Mouse (Mus musculus) heart, embryonic 10.5 days (tissue): Measurements from ENCODE around the gene Mavs. TPM values are rescaled to one million over a fixed set of nuclear protein-coding genes. Genes with fewer than 3 reads are reported as not detected.
"Not testable (repeated sequence)": the region's sequence is repeated elsewhere in the genome, so short reads cannot be mapped to it uniquely, and the experiment has no call there.

Experiments used
- DNase-seq: peaks from one replicate; pipeline ENCODE4 v3.0.0-alpha.2; 2017; ENCODE audit warnings: low spot score
- H3K27ac ChIP-seq: fragments of 300-500 bp; sonication (generic); 2 replicates; pipeline ENCODE4 v1.5.1; 2016; ENCODE audit warnings: mild to moderate bottlenecking
- H3K27me3 ChIP-seq: fragments of 300-500 bp; sonication (generic); 2 replicates; pipeline ENCODE4 v1.6.1; 2016; ENCODE audit warnings: mild to moderate bottlenecking; ENCODE audit not compliant: poor library complexity, insufficient read depth, severe bottlenecking
- H3K36me3 ChIP-seq: fragments of 300-500 bp; sonication (generic); 2 replicates; pipeline ENCODE4 v1.6.1; 2016; ENCODE audit warnings: mild to moderate bottlenecking, moderate library complexity
- H3K4me1 ChIP-seq: fragments of 300-500 bp; sonication (generic); 2 replicates; pipeline ENCODE4 v1.6.1; 2016; ENCODE audit warnings: mild to moderate bottlenecking
- H3K4me3 ChIP-seq: fragments of 300-500 bp; sonication (generic); 2 replicates; pipeline ENCODE4 v1.5.1; 2016; ENCODE audit warnings: mild to moderate bottlenecking, moderate library complexity
- H3K9me3 ChIP-seq: fragments of 300-500 bp; sonication (generic); 2 replicates; pipeline ENCODE4 v1.6.1; 2016; ENCODE audit warnings: mild to moderate bottlenecking, moderate library complexity
- WGBS: fragments of 180-500 bp; shearing (Covaris S2); methylation state at CpG from one replicate; pipeline ENCODE4 v1.1.7; 2016; 5-methylcytosine and 5-hydroxymethylcytosine counted together
- polyA plus RNA-seq: library from polyadenylated mRNA; unstranded; fragments of >200 nt; fragmentation: Nextera tagmentation; extraction: Ambion mirVana; gene quantifications from 2 replicates; pipeline ENCODE4 v1.2.1, GENCODE M21; 2016

Gene Mavs
- polyA plus RNA-seq, 1 experiment from 2014 or later, result 20.3 TPM

- Histone ChIP-seq H3K4me3 (no peak overlapping the region), H3K27me3 (no peaks in the 10 kb centered on the region), H3K36me3 (no peaks in the 10 kb centered on the region), H3K9me3 (no peaks in the 10 kb centered on the region), H3K4me1 (peaks cover 10% of the 10 kb centered on the region), H3K27ac (no peak overlapping the region)
- WGBS, result 61% methylated on average over 3 of the region's 3 CpGs
- no peak for DNase-seq
Observed at GRCm38 (mm10) chr2:131221853-131222515, 11.9 kb upstream of the Mavs start.

- 23% methylated on average over 5 of the region's 5 CpGs for WGBS
- Histone ChIP-seq H3K4me1 (peaks cover 10% of the 10 kb centered on the region), H3K4me3 (no peak overlapping the region), H3K9me3 (no peaks in the 10 kb centered on the region), H3K27me3 (no peaks in the 10 kb centered on the region), H3K27ac (peak overlapping the region; percentile 69), H3K36me3 (no peaks in the 10 kb centered on the region)
- DNase-seq, result no peak
Observed at GRCm38 (mm10) chr2:131222562-131222961, 11.3 kb upstream of the Mavs start.

GRCm38 (mm10) chr2:131223569-131223968 lies 10.3 kb upstream of the Mavs start:
- H3K4me3 ChIP-seq, result no peak overlapping the region
- H3K27ac ChIP-seq, result no peak overlapping the region
- no peaks in the 10 kb centered on the region for H3K27me3 ChIP-seq
- peaks cover 10% of the 10 kb centered on the region for H3K4me1 ChIP-seq
- DNase-seq, result peak; percentile 90
- 52% methylated on average over 1 of the region's 1 CpGs for WGBS
- no peaks in the 10 kb centered on the region for H3K36me3 ChIP-seq
- no peaks in the 10 kb centered on the region for H3K9me3 ChIP-seq

GRCm38 (mm10) chr2:131225178-131225577 lies 8.7 kb upstream of the Mavs start:
- H3K27me3 ChIP-seq, result no peaks in the 10 kb centered on the region
- no peak overlapping the region for H3K4me3 ChIP-seq
- H3K9me3 ChIP-seq, result no peaks in the 10 kb centered on the region
- no peaks in the 10 kb centered on the region for H3K36me3 ChIP-seq
- H3K27ac ChIP-seq, result no peak overlapping the region
- H3K4me1 ChIP-seq, result peaks cover 10% of the 10 kb centered on the region
- DNase-seq, result no peak
- WGBS, result 85% methylated on average over 6 of the region's 6 CpGs

- not testable (repeated sequence) for H3K4me3 ChIP-seq, DNase-seq, H3K27ac ChIP-seq, H3K27me3 ChIP-seq, H3K36me3 ChIP-seq, H3K9me3 ChIP-seq
- WGBS, result 72% methylated on average over 2 of the region's 2 CpGs
- H3K4me1 ChIP-seq, result peaks cover 10% of the 10 kb centered on the region
Observed at GRCm38 (mm10) chr2:131226669-131227068, 7.2 kb upstream of the Mavs start.

GRCm38 (mm10) chr2:131227243-131227642 lies 6.6 kb upstream of the Mavs start:
- Histone ChIP-seq H3K27ac (no peak overlapping the region), H3K9me3 (no peaks in the 10 kb centered on the region), H3K4me3 (no peak overlapping the region), H3K4me1 (peaks cover 11% of the 10 kb centered on the region), H3K36me3 (no peaks in the 10 kb centered on the region), H3K27me3 (no peaks in the 10 kb centered on the region)
- WGBS, result 75% methylated on average over 3 of the region's 3 CpGs
- no peak for DNase-seq

GRCm38 (mm10) chr2:131232558-131232957 lies 1.3 kb upstream of the Mavs start:
- Histone ChIP-seq H3K36me3 (peaks cover 3% of the 10 kb centered on the region; the same call in 1 of the 2 replicates), H3K27me3 (no peaks in the 10 kb centered on the region), H3K9me3 (no peaks in the 10 kb centered on the region), H3K27ac (peak overlapping the region; percentile 10; the same call in 1 of the 2 replicates), H3K4me3 (no peak overlapping the region), H3K4me1 (peaks cover 34% of the 10 kb centered on the region)
- DNase-seq, result no peak
- 88% methylated on average over 2 of the region's 2 CpGs for WGBS

- 17% methylated on average over 28 of the region's 28 CpGs for WGBS
- DNase-seq, result no peak
- peaks cover 12% of the 10 kb centered on the region; the same call in 1 of the 2 replicates for H3K36me3 ChIP-seq
- H3K27me3 ChIP-seq, result no peaks in the 10 kb centered on the region
- H3K9me3 ChIP-seq, result no peaks in the 10 kb centered on the region
- H3K4me3 ChIP-seq, result peak overlapping the region; percentile 73
- H3K27ac ChIP-seq, result peak overlapping the region; percentile 90
- H3K4me1 ChIP-seq, result peaks cover 34% of the 10 kb centered on the region
Observed at GRCm38 (mm10) chr2:131234127-131234650, 326 bp downstream of the Mavs start.

GRCm38 (mm10) chr2:131234970-131235635 lies 1.2 kb downstream of the Mavs start:
- WGBS, result 74% methylated on average over 7 of the region's 7 CpGs
- no peak for DNase-seq

GRCm38 (mm10) chr2:131242180-131242579 lies 8.3 kb downstream of the Mavs start:
- H3K36me3 ChIP-seq, result peaks cover 92% of the 10 kb centered on the region
- H3K27ac ChIP-seq, result no peak overlapping the region

More at GRCm38 (mm10) chr2:131234970-131235635, 1.2 kb downstream of the Mavs start:
- 0 out of 2 replicates have a peak overlapping the region, but pooled peaks have one; percentile 90 for H3K27ac ChIP-seq
- no peaks in the 10 kb centered on the region for H3K27me3 ChIP-seq
- no peaks in the 10 kb centered on the region for H3K9me3 ChIP-seq
- peaks cover 21% of the 10 kb centered on the region for H3K36me3 ChIP-seq
- H3K4me1 ChIP-seq, result peaks cover 34% of the 10 kb centered on the region
- peak overlapping the region; percentile 73 for H3K4me3 ChIP-seq

GRCm38 (mm10) chr2:131242929-131243328 lies 9.1 kb downstream of the Mavs start:
- H3K27ac ChIP-seq, result no peak overlapping the region
- 52% methylated on average over 7 of the region's 7 CpGs for WGBS
- DNase-seq, result no peak
- peaks cover 94% of the 10 kb centered on the region for H3K36me3 ChIP-seq
- no peaks in the 10 kb centered on the region for H3K9me3 ChIP-seq
- H3K27me3 ChIP-seq, result no peaks in the 10 kb centered on the region
- H3K4me1 ChIP-seq, result no peaks in the 10 kb centered on the region
- no peak overlapping the region for H3K4me3 ChIP-seq

More at GRCm38 (mm10) chr2:131242180-131242579, 8.3 kb downstream of the Mavs start:
- Histone ChIP-seq H3K4me3 (no peak overlapping the region), H3K4me1 (no peaks in the 10 kb centered on the region), H3K9me3 (no peaks in the 10 kb centered on the region), H3K27me3 (no peaks in the 10 kb centered on the region)
- DNase-seq, result no peak

- DNase-seq, result peak; percentile 84
- WGBS, result 11% methylated on average over 7 of the region's 7 CpGs
Observed at GRCm38 (mm10) chr2:131253681-131254328, 19.9 kb downstream of the Mavs start.

GRCm38 (mm10) chr2:131254329-131254713 lies 20.5 kb downstream of the Mavs start:
- Histone ChIP-seq H3K9me3 (no peaks in the 10 kb centered on the region), H3K27ac (peak overlapping the region; percentile 66), H3K4me1 (peaks cover 19% of the 10 kb centered on the region), H3K4me3 (no peak overlapping the region), H3K36me3 (0 out of 2 replicates have a peak, but pooled peaks cover under 1% of the 10 kb centered on the region), H3K27me3 (no peaks in the 10 kb centered on the region)
- DNase-seq, result no peak
- WGBS, result 73% methylated on average over 2 of the region's 2 CpGs

More at GRCm38 (mm10) chr2:131253681-131254328, 19.9 kb downstream of the Mavs start:
- Histone ChIP-seq H3K27me3 (no peaks in the 10 kb centered on the region), H3K9me3 (no peaks in the 10 kb centered on the region), H3K4me1 (peaks cover 19% of the 10 kb centered on the region), H3K27ac (peak overlapping the region; percentile 66), H3K36me3 (0 out of 2 replicates have a peak, but pooled peaks cover 3% of the 10 kb centered on the region), H3K4me3 (no peak overlapping the region)
